Mouse (Mus musculus): Measurements from ENCODE around the gene Sox30. TPM values are rescaled to one million over a fixed set of nuclear protein-coding genes. Genes with fewer than 3 reads are reported as not detected.
A peak's percentile ranks its signal among the peaks of the same experiment; 100 is the strongest.

Gene Sox30
- 0.17 TPM in 1 of 2 replicates, not detected in the other for polyA plus RNA-seq (2015; fragmentation: Nextera tagmentation; extraction: Ambion mirVana)

DNA sequence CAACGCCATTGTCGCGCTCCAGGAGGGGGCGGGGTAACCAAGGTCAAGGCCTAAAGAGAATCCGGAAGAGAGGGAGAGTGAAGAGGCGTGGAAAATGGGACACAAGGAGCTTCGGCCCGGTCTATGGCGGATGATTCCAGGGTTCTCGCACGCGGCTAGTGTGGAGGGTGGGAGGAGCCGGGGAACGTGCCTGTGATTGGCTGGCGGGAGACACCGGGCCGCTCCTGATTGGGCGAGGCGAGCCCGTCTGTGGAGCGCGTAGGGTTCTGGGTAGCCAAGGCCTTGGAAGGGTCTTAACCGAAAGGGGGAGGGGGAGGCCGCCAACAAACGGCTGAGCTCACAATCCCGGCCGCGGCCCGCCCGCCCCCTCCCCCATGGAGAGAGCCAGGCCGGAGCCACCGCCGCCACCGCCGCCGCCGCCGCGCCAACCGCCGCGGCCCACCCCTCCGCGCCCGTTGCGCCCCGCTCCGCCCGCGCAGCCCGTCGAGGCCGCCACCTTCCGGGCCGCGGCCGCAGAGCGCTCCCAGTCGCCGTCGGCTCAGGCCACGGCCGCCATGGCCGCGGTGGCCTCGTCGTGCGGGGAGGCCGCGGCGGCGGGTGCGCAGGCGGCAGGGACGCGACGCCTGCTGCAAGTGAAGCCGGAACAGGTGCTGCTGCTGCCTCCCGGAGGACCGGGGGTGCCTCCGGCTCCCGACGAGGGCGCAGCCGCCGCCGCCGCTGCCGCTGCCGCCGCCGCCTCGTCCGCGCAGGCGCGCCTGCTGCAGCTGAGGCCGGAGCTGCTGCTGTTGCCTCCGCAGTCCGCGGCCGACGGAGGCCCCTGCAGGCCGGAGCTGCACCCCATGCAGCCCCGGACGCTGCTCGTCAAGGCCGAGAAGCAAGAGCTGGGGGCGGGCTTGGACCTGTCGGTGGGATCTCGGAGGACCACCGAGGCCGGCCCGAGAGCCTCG is at the start of gene Sox30:
Gene Sox30, plus strand, starts transcription at position 365 of the 947 bp plus-strand sequence.
- Histone ChIP-seq H3K27me3 (ENCODE audit: control insufficient read depth, insufficient read depth, low read length) (no peaks in the 10 kb centered on the region), H3K36me3 (ENCODE audit: control insufficient read depth, insufficient read depth, low read length) (no peaks in the 10 kb centered on the region), H3K27ac (ENCODE audit: low read length) (no peak within 1 kb of the TSS), H3K9ac (ENCODE audit: low read length) (peak within 1 kb of the TSS; percentile 96), H3K4me1 (ENCODE audit: control insufficient read depth, insufficient read depth, low read length) (no peaks in the 10 kb centered on the region), H3K4me3 (replicated peaks; ENCODE audit: low read length) (peak within 1 kb of the TSS; percentile 68), H3K9me3 (replicated peaks; ENCODE audit: control insufficient read depth, low read length) (peaks cover 5% of the 10 kb centered on the region), H3K4me2 (ENCODE audit: low read depth, low read length) (peak within 1 kb of the TSS; percentile 93)
- peak; percentile 90 for ATAC-seq (ENCODE audit: insufficient read depth, low FRiP score)
- WGBS = 14% methylated on average over 71 of the region's 115 CpGs

GRCm38 (mm10) chr11:45932771-45933170 is 47.3 kb upstream of the Sox30 start:
- H3K36me3 ChIP-seq (ENCODE audit: control insufficient read depth, insufficient read depth, low read length) = peaks cover 11% of the 10 kb centered on the region; the same call in 1 of the 2 replicates

GRCm38 (mm10) chr11:45937478-45937877 is 42.6 kb upstream of the Sox30 start:
- ATAC-seq (ENCODE audit: insufficient read depth, low FRiP score) = no peak
- H3K4me2 ChIP-seq (ENCODE audit: low read depth, low read length) = no peak overlapping the region
- H3K4me1 ChIP-seq (ENCODE audit: control insufficient read depth, insufficient read depth, low read length) = no peaks in the 10 kb centered on the region
- no peak overlapping the region for H3K4me3 ChIP-seq (replicated peaks; ENCODE audit: low read length)
- H3K27me3 ChIP-seq (ENCODE audit: control insufficient read depth, insufficient read depth, low read length) = no peaks in the 10 kb centered on the region
- peaks cover 4% of the 10 kb centered on the region; the same call in 1 of the 2 replicates for H3K36me3 ChIP-seq (ENCODE audit: control insufficient read depth, insufficient read depth, low read length)
- no peaks in the 10 kb centered on the region for H3K9me3 ChIP-seq (replicated peaks; ENCODE audit: control insufficient read depth, low read length)
- WGBS = 92% methylated on average over 8 of the region's 8 CpGs
- H3K27ac ChIP-seq (ENCODE audit: low read length) = no peak overlapping the region
- no peak overlapping the region for H3K9ac ChIP-seq (ENCODE audit: low read length)

More at GRCm38 (mm10) chr11:45932771-45933170, 47.3 kb upstream of the Sox30 start:
- 91% methylated on average over 10 of the region's 10 CpGs for WGBS
- no peak overlapping the region for H3K9ac ChIP-seq (ENCODE audit: low read length)
- H3K27ac ChIP-seq (ENCODE audit: low read length) = no peak overlapping the region
- no peak for ATAC-seq (ENCODE audit: insufficient read depth, low FRiP score)
- no peaks in the 10 kb centered on the region for H3K4me1 ChIP-seq (ENCODE audit: control insufficient read depth, insufficient read depth, low read length)
- no peaks in the 10 kb centered on the region for H3K27me3 ChIP-seq (ENCODE audit: control insufficient read depth, insufficient read depth, low read length)
- H3K9me3 ChIP-seq (replicated peaks; ENCODE audit: control insufficient read depth, low read length) = no peaks in the 10 kb centered on the region
- H3K4me3 ChIP-seq (replicated peaks; ENCODE audit: low read length) = no peak overlapping the region
- no peak overlapping the region for H3K4me2 ChIP-seq (ENCODE audit: low read depth, low read length)

- H3K27me3 ChIP-seq (ENCODE audit: control insufficient read depth, insufficient read depth, low read length) = no peaks in the 10 kb centered on the region
- 86% methylated on average over 8 of the region's 8 CpGs for WGBS
- H3K4me1 ChIP-seq (ENCODE audit: control insufficient read depth, insufficient read depth, low read length) = peaks cover 10% of the 10 kb centered on the region; the same call in 1 of the 2 replicates
- H3K9me3 ChIP-seq (replicated peaks; ENCODE audit: control insufficient read depth, low read length) = no peaks in the 10 kb centered on the region
- no peak overlapping the region for H3K27ac ChIP-seq (ENCODE audit: low read length)
- no peak overlapping the region for H3K4me3 ChIP-seq (replicated peaks; ENCODE audit: low read length)
- H3K9ac ChIP-seq (ENCODE audit: low read length) = no peak overlapping the region
- 0 out of 2 replicates have a peak, but pooled peaks cover 4% of the 10 kb centered on the region for H3K36me3 ChIP-seq (ENCODE audit: control insufficient read depth, insufficient read depth, low read length)
- ATAC-seq (ENCODE audit: insufficient read depth, low FRiP score) = no peak
- H3K4me2 ChIP-seq (ENCODE audit: low read depth, low read length) = no peak overlapping the region
Observed at GRCm38 (mm10) chr11:45938917-45939316, 41.2 kb upstream of the Sox30 start.

DNA sequence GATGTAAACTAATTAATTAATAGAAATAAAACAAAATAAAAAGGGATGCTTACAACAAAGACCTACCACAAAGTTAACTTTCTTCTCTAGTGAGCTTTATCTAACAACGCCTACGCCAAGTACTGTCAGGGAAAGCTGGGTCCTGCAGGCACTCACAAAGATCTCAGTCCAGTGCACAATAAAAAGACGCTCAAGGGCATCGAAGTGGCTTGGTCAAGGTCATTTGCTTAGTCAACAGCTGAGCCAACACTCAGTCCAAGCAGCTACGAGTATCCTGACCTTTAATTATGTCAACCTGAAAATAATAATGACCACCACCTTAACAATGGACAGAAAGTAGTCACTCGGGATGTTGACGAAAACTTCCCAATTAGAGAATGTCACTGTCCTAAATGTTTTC is 37.8 kb upstream of the Sox30 start:
- H3K4me2 ChIP-seq (ENCODE audit: low read depth, low read length) = no peak overlapping the region
- no peaks in the 10 kb centered on the region for H3K27me3 ChIP-seq (ENCODE audit: control insufficient read depth, insufficient read depth, low read length)
- no peak overlapping the region for H3K27ac ChIP-seq (ENCODE audit: low read length)
- H3K4me1 ChIP-seq (ENCODE audit: control insufficient read depth, insufficient read depth, low read length) = peaks cover 10% of the 10 kb centered on the region; the same call in 1 of the 2 replicates
- no peak overlapping the region for H3K4me3 ChIP-seq (replicated peaks; ENCODE audit: low read length)
- ATAC-seq (ENCODE audit: insufficient read depth, low FRiP score) = no peak
- H3K9me3 ChIP-seq (replicated peaks; ENCODE audit: control insufficient read depth, low read length) = no peaks in the 10 kb centered on the region
- WGBS = 88% methylated on average over 7 of the region's 7 CpGs
- no peak overlapping the region for H3K9ac ChIP-seq (ENCODE audit: low read length)
- no peaks in the 10 kb centered on the region for H3K36me3 ChIP-seq (ENCODE audit: control insufficient read depth, insufficient read depth, low read length)

- Histone ChIP-seq H3K36me3 (ENCODE audit: control insufficient read depth, insufficient read depth, low read length) (no peaks in the 10 kb centered on the region), H3K9ac (ENCODE audit: low read length) (peak overlapping the region; percentile 91), H3K9me3 (replicated peaks; ENCODE audit: control insufficient read depth, low read length) (no peaks in the 10 kb centered on the region), H3K4me3 (replicated peaks; ENCODE audit: low read length) (peak overlapping the region; percentile 94), H3K27me3 (ENCODE audit: control insufficient read depth, insufficient read depth, low read length) (no peaks in the 10 kb centered on the region), H3K4me1 (ENCODE audit: control insufficient read depth, insufficient read depth, low read length) (peaks cover 10% of the 10 kb centered on the region; the same call in 1 of the 2 replicates), H3K4me2 (ENCODE audit: low read depth, low read length) (peak overlapping the region; percentile 91), H3K27ac (ENCODE audit: low read length) (no peak overlapping the region)
- 56% methylated on average over 7 of the region's 7 CpGs for WGBS
- no peak for ATAC-seq (ENCODE audit: insufficient read depth, low FRiP score)
Observed at GRCm38 (mm10) chr11:45943108-45943705, 36.9 kb upstream of the Sox30 start.

- Histone ChIP-seq H3K9ac (ENCODE audit: low read length) (peak overlapping the region; percentile 91), H3K9me3 (replicated peaks; ENCODE audit: control insufficient read depth, low read length) (no peaks in the 10 kb centered on the region), H3K36me3 (ENCODE audit: control insufficient read depth, insufficient read depth, low read length) (no peaks in the 10 kb centered on the region), H3K4me1 (ENCODE audit: control insufficient read depth, insufficient read depth, low read length) (peaks cover 10% of the 10 kb centered on the region; the same call in 1 of the 2 replicates), H3K27me3 (ENCODE audit: control insufficient read depth, insufficient read depth, low read length) (no peaks in the 10 kb centered on the region), H3K4me3 (replicated peaks; ENCODE audit: low read length) (peak overlapping the region; percentile 94), H3K4me2 (ENCODE audit: low read depth, low read length) (peak overlapping the region; percentile 91), H3K27ac (ENCODE audit: low read length) (peak overlapping the region; percentile 54; the same call in 1 of the 2 replicates)
- WGBS = under 1% methylated on average over 49 of the region's 49 CpGs
- peak; percentile 46 for ATAC-seq (ENCODE audit: insufficient read depth, low FRiP score)
Observed at GRCm38 (mm10) chr11:45943891-45944642, 36.0 kb upstream of the Sox30 start.

- under 1% methylated on average over 55 of the region's 55 CpGs for WGBS
- H3K4me1 ChIP-seq (ENCODE audit: control insufficient read depth, insufficient read depth, low read length) = peaks cover 10% of the 10 kb centered on the region; the same call in 1 of the 2 replicates
- no peaks in the 10 kb centered on the region for H3K27me3 ChIP-seq (ENCODE audit: control insufficient read depth, insufficient read depth, low read length)
- no peaks in the 10 kb centered on the region for H3K36me3 ChIP-seq (ENCODE audit: control insufficient read depth, insufficient read depth, low read length)
- H3K9me3 ChIP-seq (replicated peaks; ENCODE audit: control insufficient read depth, low read length) = no peaks in the 10 kb centered on the region
- H3K4me3 ChIP-seq (replicated peaks; ENCODE audit: low read length) = peak within 1 kb of the TSS; percentile 94
- ATAC-seq (ENCODE audit: insufficient read depth, low FRiP score) = peak; percentile 92
- H3K27ac ChIP-seq (ENCODE audit: low read length) = peak within 1 kb of the TSS; percentile 54; the same call in 1 of the 2 replicates
- peak within 1 kb of the TSS; percentile 91 for H3K9ac ChIP-seq (ENCODE audit: low read length)
- peak within 1 kb of the TSS; percentile 91 for H3K4me2 ChIP-seq (ENCODE audit: low read depth, low read length)
Observed at GRCm38 (mm10) chr11:45944643-45945156, 35.4 kb upstream of the Sox30 start, which contains the start of gene Lsm11. Gene Lsm11 (minus strand): TSS chr11:45944935.

All from stomach, embryonic 16.5 days (tissue).